Mouse (Mus musculus) heart, postnatal 10 days (tissue): ENCODE measurements around the gene Pak1. TPM values are rescaled to one million over a fixed set of nuclear protein-coding genes. Genes with fewer than 3 reads are reported as not detected.

ENCODE experiments used
- total RNA-seq, 2 experiments: library from RNA; stranded (reverse); gene quantifications; 2 replicates each; pipeline ENCODE4 v1.2.3; 2021

The Pak1 gene
- total RNA-seq, 2 experiments from 2014 or later = 0.72 to 1.8 TPM

Other genes with a start within 250 kb of the Pak1 start
- gene Aamdc, start 209.0 kb upstream of the Pak1 start, total RNA-seq = 10 to 100 TPM; 41.8 to 53.9 TPM
- gene Rsf1, start 208.7 kb upstream of the Pak1 start, total RNA-seq = 10 to 100 TPM; 17.0 to 20.0 TPM
- gene Clns1a, start 91.9 kb upstream of the Pak1 start, total RNA-seq = 10 to 100 TPM; 33.3 to 40.5 TPM
- 1 to 10 TPM; 1.1 to 1.4 TPM for gene Aqp11, start 50.3 kb upstream of the Pak1 start, total RNA-seq
- not detected for gene Gdpd4, start 131.4 kb downstream of the Pak1 start, total RNA-seq